Comparison of ENCODE assay signal across 25 mouse cellular contexts in the genomic region with DNA sequence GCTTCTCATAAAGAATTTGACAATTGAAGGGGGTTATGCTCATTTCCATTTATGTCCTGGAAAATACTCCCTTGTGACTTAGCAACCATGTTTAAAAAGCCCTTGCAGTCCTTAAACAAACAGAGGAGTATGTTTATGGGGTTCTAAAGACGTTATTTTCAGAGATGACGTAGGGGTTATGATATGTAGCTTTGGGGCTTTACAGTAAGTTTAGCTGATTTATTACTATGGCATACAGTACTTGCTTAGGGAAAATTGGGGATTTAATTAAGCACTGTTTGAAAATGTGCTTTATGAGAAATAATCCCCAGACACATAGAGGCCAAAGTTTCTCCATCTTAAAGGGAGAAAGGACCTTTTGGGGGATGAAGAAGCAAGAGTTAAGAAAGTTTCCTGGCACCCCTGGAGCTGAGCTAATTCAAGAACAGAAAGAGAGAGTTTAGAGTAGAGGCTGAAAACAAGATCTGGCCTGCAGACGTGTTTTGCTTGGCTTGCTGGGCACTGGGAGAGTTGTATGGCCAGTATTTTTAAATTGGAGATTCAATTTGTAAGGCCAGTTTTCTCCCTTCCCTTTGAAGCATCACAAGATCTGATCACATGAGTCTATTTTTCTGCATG.
DNase-seq lines count a peak whose midpoint lies in the region; ATAC-seq and TF ChIP-seq lines count a peak whose summit lies in the region.
"Had no signal": no experiment of that assay in that cellular context is flagged by ENCODE, and none has a peak within 500 bp of the region (broad histone marks: within the 10 kb centered on the region; RNA-seq: fewer than 3 reads in every experiment).

No protein-coding gene starts in this region.

- DNase-seq in gastrocnemius, adult 2 months: no peak
- DNase-seq in gastrocnemius, adult 8-10 months (ENCODE audit: low spot score in 2 of 2): no peak
- DNase-seq in intestine, embryonic 14.5 days (ENCODE audit: low spot score): no peak
- peak; percentile 25 for DNase-seq in NIH3T3 (ENCODE audit: low read depth)
- DNase-seq in midbrain, embryonic 14.5 days: no peak
- DNase-seq in liver, embryonic 11.5 days (ENCODE audit: low spot score): no peak
- DNase-seq: adrenal gland, postnatal 10 days; cerebellum, adult 2 months; cerebellum, postnatal 36 days; embryo, embryonic 11 days; gastrocnemius, postnatal 10 days; kidney, adult 9 months; kidney, postnatal 36 days; liver; retina, postnatal 1 day; right cerebral cortex, postnatal 25 days; spleen, adult 18-20 months; thymus, adult 2 months had no signal

- intact Hi-C loops in gastrocnemius, adult 2 months (cut with DNase I): loop anchor here (5.0 kb wide), 1 partner anchor 51 kb away; no protein-coding TSS in a partner anchor

- H3K4me1 ChIP-seq in intestine, embryonic 14.5 days (replicated peaks; ENCODE audit: control insufficient read depth, insufficient read depth, low read length): no peaks in the 10 kb centered on the region; the same call in 1 of the 2 replicates
- no peaks in the 10 kb centered on the region; the same call in 1 of the 2 replicates for H3K4me1 ChIP-seq in intestine, postnatal 0 days (replicated peaks; ENCODE audit: control insufficient read depth, insufficient read depth, low read length)
- 0 out of 2 replicates have a peak, but pooled peaks cover 6% of the 10 kb centered on the region for H3K4me1 ChIP-seq in stomach, embryonic 14.5 days (ENCODE audit: control insufficient read depth, insufficient read depth, low read length)
- no peaks in the 10 kb centered on the region for H3K4me1 ChIP-seq in midbrain, embryonic 14.5 days (ENCODE audit: control insufficient read depth, insufficient read depth, low read length)
- no peaks in the 10 kb centered on the region for H3K4me1 ChIP-seq in liver, embryonic 11.5 days (replicated peaks; ENCODE audit: control insufficient read depth, insufficient read depth, low read length)
- H3K4me1 ChIP-seq: midbrain, embryonic 12.5 days had no signal

- no peak for TF ChIP-seq CTCF in gastrocnemius, adult 2 months (IDR thresholded peaks at IDR 0.05)
- no peak for TF ChIP-seq CTCF in intestine, postnatal 0 days (IDR thresholded peaks at IDR 0.05; ENCODE audit: low read depth)

- no peaks in the 10 kb centered on the region for H3K9me3 ChIP-seq in intestine, embryonic 14.5 days (ENCODE audit: control insufficient read depth, low read length)
- no peaks in the 10 kb centered on the region for H3K9me3 ChIP-seq in intestine, postnatal 0 days (ENCODE audit: control insufficient read depth)
- no peaks in the 10 kb centered on the region for H3K9me3 ChIP-seq in stomach, embryonic 14.5 days (ENCODE audit: control insufficient read depth, low read depth, low read length)
- H3K9me3 ChIP-seq in midbrain, embryonic 14.5 days (ENCODE audit: control insufficient read depth, low read length): no peaks in the 10 kb centered on the region
- no peaks in the 10 kb centered on the region for H3K9me3 ChIP-seq in liver, embryonic 11.5 days (ENCODE audit: control insufficient read depth, low read length)
- H3K9me3 ChIP-seq: embryonic facial prominence, embryonic 13.5 days; hindbrain, embryonic 12.5 days; midbrain, embryonic 12.5 days; neural tube, embryonic 12.5 days had no signal

- no peak overlapping the region for H3K4me2 ChIP-seq in intestine, embryonic 14.5 days (ENCODE audit: low read length)
- H3K4me2 ChIP-seq in intestine, postnatal 0 days (replicated peaks; ENCODE audit: low read depth): no peak overlapping the region
- H3K4me2 ChIP-seq in stomach, embryonic 14.5 days (replicated peaks; ENCODE audit: low read depth, low read length): no peak overlapping the region
- H3K4me2 ChIP-seq in midbrain, embryonic 14.5 days (ENCODE audit: low read length): no peak overlapping the region
- H3K4me2 ChIP-seq in liver, embryonic 11.5 days: no peak overlapping the region
- H3K4me2 ChIP-seq: embryonic facial prominence, embryonic 13.5 days; hindbrain, embryonic 12.5 days; midbrain, embryonic 12.5 days; neural tube, embryonic 12.5 days had no signal

- H3K27ac ChIP-seq in gastrocnemius, adult 2 months: 0 out of 2 replicates have a peak overlapping the region, but pooled peaks have one; percentile 8
- peak overlapping the region; percentile 52; the same call in 1 of the 2 replicates for H3K27ac ChIP-seq in intestine, embryonic 14.5 days (ENCODE audit: low read depth)
- no peak overlapping the region for H3K27ac ChIP-seq in intestine, postnatal 0 days (ENCODE audit: low read depth, low read length)
- peak overlapping the region; percentile 59; the same call in 1 of the 2 replicates for H3K27ac ChIP-seq in stomach, embryonic 14.5 days (ENCODE audit: low read length)
- H3K27ac ChIP-seq in midbrain, embryonic 14.5 days (replicated peaks; ENCODE audit: low read depth, low read length): no peak overlapping the region
- no peak overlapping the region for H3K27ac ChIP-seq in liver, embryonic 11.5 days (ENCODE audit: low read depth, low read length)
- H3K27ac ChIP-seq: embryonic facial prominence, embryonic 13.5 days; hindbrain, embryonic 12.5 days; midbrain, embryonic 12.5 days; neural tube, embryonic 12.5 days had no signal

- ATAC-seq in intestine, embryonic 14.5 days (replicated peaks; ENCODE audit: low FRiP score, low TSS enrichment, low read depth): no peak
- no peak for ATAC-seq in intestine, postnatal 0 days
- ATAC-seq in stomach, embryonic 14.5 days (ENCODE audit: insufficient number of reproducible peaks, insufficient read depth, low FRiP score, low read depth): no peak; the same call in 1 of the 2 replicates
- ATAC-seq in midbrain, embryonic 14.5 days (ENCODE audit: low FRiP score, low TSS enrichment): no peak
- no peak for ATAC-seq in liver, embryonic 11.5 days (replicated peaks; ENCODE audit: low FRiP score)
- ATAC-seq: forebrain, embryonic 14.5 days had no signal

- H3K9ac ChIP-seq in intestine, embryonic 14.5 days (ENCODE audit: low read length): no peak overlapping the region
- no peak overlapping the region for H3K9ac ChIP-seq in intestine, postnatal 0 days (ENCODE audit: low read depth, low read length)
- no peak overlapping the region for H3K9ac ChIP-seq in stomach, embryonic 14.5 days (replicated peaks; ENCODE audit: low read depth, low read length)
- H3K9ac ChIP-seq in midbrain, embryonic 14.5 days (replicated peaks; ENCODE audit: low read length): no peak overlapping the region
- no peak overlapping the region for H3K9ac ChIP-seq in liver, embryonic 11.5 days (ENCODE audit: low read depth, low read length)
- H3K9ac ChIP-seq: embryonic facial prominence, embryonic 13.5 days; hindbrain, embryonic 12.5 days; midbrain, embryonic 12.5 days; neural tube, embryonic 12.5 days had no signal

- no peaks in the 10 kb centered on the region for H3K36me3 ChIP-seq in intestine, embryonic 14.5 days (ENCODE audit: control insufficient read depth, insufficient read depth, low read length)
- H3K36me3 ChIP-seq in intestine, postnatal 0 days (ENCODE audit: control insufficient read depth, insufficient read depth): no peaks in the 10 kb centered on the region
- no peaks in the 10 kb centered on the region for H3K36me3 ChIP-seq in stomach, embryonic 14.5 days (ENCODE audit: control insufficient read depth, insufficient read depth, low read length)
- no peaks in the 10 kb centered on the region for H3K36me3 ChIP-seq in midbrain, embryonic 14.5 days (ENCODE audit: control insufficient read depth, insufficient read depth, low read length)
- no peaks in the 10 kb centered on the region for H3K36me3 ChIP-seq in liver, embryonic 11.5 days (ENCODE audit: control insufficient read depth, insufficient read depth, low read length)
- H3K36me3 ChIP-seq: embryonic facial prominence, embryonic 13.5 days; hindbrain, embryonic 12.5 days; midbrain, embryonic 12.5 days; neural tube, embryonic 12.5 days had no signal

- no peaks in the 10 kb centered on the region for H3K27me3 ChIP-seq in intestine, embryonic 14.5 days (replicated peaks; ENCODE audit: control insufficient read depth, insufficient read depth, low read length)
- no peaks in the 10 kb centered on the region for H3K27me3 ChIP-seq in intestine, postnatal 0 days (replicated peaks; ENCODE audit: control insufficient read depth, insufficient read depth, low read length)
- H3K27me3 ChIP-seq in stomach, embryonic 14.5 days (ENCODE audit: control insufficient read depth, insufficient read depth, low read length): no peaks in the 10 kb centered on the region
- H3K27me3 ChIP-seq in midbrain, embryonic 14.5 days (ENCODE audit: control insufficient read depth, insufficient read depth, low read length): no peaks in the 10 kb centered on the region
- H3K27me3 ChIP-seq in liver, embryonic 11.5 days (replicated peaks; ENCODE audit: control insufficient read depth, insufficient read depth, low read length): no peaks in the 10 kb centered on the region
- H3K27me3 ChIP-seq: embryonic facial prominence, embryonic 13.5 days; hindbrain, embryonic 12.5 days; neural tube, embryonic 12.5 days had no signal

- no peak overlapping the region for H3K4me3 ChIP-seq in gastrocnemius, adult 2 months
- no peak overlapping the region for H3K4me3 ChIP-seq in intestine, embryonic 14.5 days (ENCODE audit: low read depth, low read length)
- H3K4me3 ChIP-seq in intestine, postnatal 0 days (ENCODE audit: low read depth, low read length): no peak overlapping the region
- H3K4me3 ChIP-seq in stomach, embryonic 14.5 days (ENCODE audit: low read depth, low read length): no peak overlapping the region
- H3K4me3 ChIP-seq in midbrain, embryonic 14.5 days (replicated peaks; ENCODE audit: low read depth, low read length): no peak overlapping the region
- no peak overlapping the region for H3K4me3 ChIP-seq in liver, embryonic 11.5 days (ENCODE audit: low read depth, low read length)
- H3K4me3 ChIP-seq: embryonic facial prominence, embryonic 13.5 days; hindbrain, embryonic 12.5 days; midbrain, embryonic 12.5 days; neural tube, embryonic 12.5 days had no signal

- 37% methylated on average over 3 of the region's 3 CpGs for WGBS in intestine, embryonic 14.5 days
- 43% methylated on average over 3 of the region's 3 CpGs for WGBS in intestine, postnatal 0 days
- 36% methylated on average over 3 of the region's 3 CpGs for WGBS in stomach, embryonic 14.5 days
- 34% methylated on average over 3 of the region's 3 CpGs for WGBS in midbrain, embryonic 14.5 days
- WGBS in liver, embryonic 11.5 days: 69% methylated on average over 3 of the region's 3 CpGs

Comparison
In these comparisons a context has a peak if more than half of its experiments do, and no peak if none do; other contexts are left out.
1. H3K27ac ChIP-seq: peak in gastrocnemius, adult 2 months (single experiment), intestine, embryonic 14.5 days (single experiment) and stomach, embryonic 14.5 days (single experiment); none in intestine, postnatal 0 days (single experiment), midbrain, embryonic 14.5 days (single experiment) and liver, embryonic 11.5 days (single experiment).